Mouse (Mus musculus) heart, postnatal 0 days (tissue): ENCODE data around the gene Pdpn. TPM values are rescaled to one million over a fixed set of nuclear protein-coding genes. Genes with fewer than 3 reads are reported as not detected.
A peak's percentile ranks its signal among the peaks of the same experiment; 100 is the strongest.

Experiments
- ATAC-seq: fragments of 200-750 bp; cut with Nextera tagmentation; 2 replicates; pipeline ENCODE4 v1.8.0; 2017; ENCODE audit warnings: low read depth, moderate number of reproducible peaks, moderate library complexity; ENCODE audit not compliant: insufficient read depth
- DNase-seq: peaks from one replicate; pipeline ENCODE4 v3.0.0-alpha.2; 2016; ENCODE audit warnings: low spot score
- H3K27ac ChIP-seq: fragments of 300-500 bp; sonication (generic); 2 replicates; pipeline ENCODE4 v1.5.1; 2014; ENCODE audit warnings: low read depth, mild to moderate bottlenecking
- H3K27me3 ChIP-seq: fragments of 300-500 bp; sonication (generic); 2 replicates; pipeline ENCODE4 v1.6.1; 2014; ENCODE audit warnings: low read length, mixed read lengths; ENCODE audit not compliant: control insufficient read depth, insufficient read depth
- H3K36me3 ChIP-seq: fragments of 300-500 bp; sonication (generic); replicated peaks from 2 replicates; pipeline ENCODE4 v1.6.1; 2014; ENCODE audit warnings: low read length, mixed read lengths; ENCODE audit not compliant: control insufficient read depth, insufficient read depth
- H3K4me1 ChIP-seq: fragments of 300-500 bp; sonication (generic); 2 replicates; pipeline ENCODE4 v1.6.1; 2014; ENCODE audit warnings: antibody characterized with exemption; ENCODE audit not compliant: control insufficient read depth, insufficient read depth
- H3K4me2 ChIP-seq: fragments of 300-500 bp; sonication (generic); 2 replicates; pipeline ENCODE4 v1.6.1; 2014; ENCODE audit warnings: low read depth, mild to moderate bottlenecking, low read length, moderate library complexity
- H3K4me3 ChIP-seq: fragments of 300-500 bp; sonication (generic); 2 replicates; pipeline ENCODE4 v1.5.1; 2014; ENCODE audit warnings: low read depth, low read length
- H3K9ac ChIP-seq: fragments of 300-500 bp; sonication (generic); replicated peaks from 2 replicates; pipeline ENCODE4 v1.6.1; 2014; ENCODE audit warnings: low read depth, low read length, mixed read lengths
- H3K9me3 ChIP-seq: fragments of 300-500 bp; sonication (generic); replicated peaks from 2 replicates; pipeline ENCODE4 v1.6.1; 2016; ENCODE audit warnings: low read length; ENCODE audit not compliant: control insufficient read depth
- CTCF ChIP-seq: IDR thresholded peaks from 2 replicates; pipeline ENCODE4 v1.5.1; 2016; ENCODE audit warnings: antibody characterized with exemption, control low read depth, low read depth
- EP300 ChIP-seq: IDR thresholded peaks from 2 replicates; pipeline ENCODE4 v1.6.1; 2016; ENCODE audit warnings: antibody characterized with exemption, low read depth
- whole genome bisulfite sequencing: fragments of 180-500 bp; shearing (Covaris S2); extraction: QIAGEN DNeasy Blood & Tissue Kit; methylation state at CpG from one replicate; pipeline ENCODE4 v1.1.7; 2014; 5-methylcytosine and 5-hydroxymethylcytosine counted together
- polyA plus RNA-seq: library from polyadenylated mRNA; unstranded; fragments of >200 nt; fragmentation: Nextera tagmentation; extraction: Ambion mirVana; gene quantifications from 2 replicates; pipeline ENCODE4 v1.2.1, GENCODE M21; 2015
- total RNA-seq: library from RNA; depleted of rRNA; stranded (reverse); fragments of >200 nt; gene quantifications from 2 replicates; pipeline ENCODE4 v1.2.3, GENCODE M21; 2014; ENCODE audit warnings: low replicate concordance

Gene Pdpn
- total and polyA plus RNA-seq, 2 experiments from 2014 or later = 6.8 to 13.6 TPM

- H3K36me3 ChIP-seq = no peaks in the 10 kb centered on the region
- no peak overlapping the region for H3K4me2 ChIP-seq
- no peak for TF ChIP-seq EP300
- TF ChIP-seq CTCF = no peak
- no peak overlapping the region for H3K4me3 ChIP-seq
- no peaks in the 10 kb centered on the region for H3K9me3 ChIP-seq
- WGBS = 65% methylated on average over 2 of the region's 2 CpGs
- H3K27ac ChIP-seq = no peak overlapping the region
- no peaks in the 10 kb centered on the region for H3K4me1 ChIP-seq
- ATAC-seq (no peak), DNase-seq (no peak)
- no peaks in the 10 kb centered on the region for H3K27me3 ChIP-seq
- no peak overlapping the region for H3K9ac ChIP-seq
These were observed 36.7 kb upstream of the Pdpn start for GRCm38 (mm10) chr4:143336096-143336495.

- DNase-seq = no peak
- TF ChIP-seq CTCF = no peak
- no peak for TF ChIP-seq EP300
- H3K27me3 ChIP-seq = no peaks in the 10 kb centered on the region
These were observed 35.6 kb upstream of the Pdpn start for GRCm38 (mm10) chr4:143334995-143335394.

GRCm38 (mm10) chr4:143334145-143334544 lies 34.8 kb upstream of the Pdpn start:
- no peak for TF ChIP-seq CTCF
- no peak for TF ChIP-seq EP300
- H3K27ac ChIP-seq = no peak overlapping the region
- H3K4me1 ChIP-seq = no peaks in the 10 kb centered on the region
- no peaks in the 10 kb centered on the region for H3K27me3 ChIP-seq
- no peak overlapping the region for H3K4me3 ChIP-seq
- DNase-seq = no peak
- whole genome bisulfite sequencing = 34% methylated on average over 5 of the region's 5 CpGs
- ATAC-seq = no peak
- H3K36me3 ChIP-seq = no peaks in the 10 kb centered on the region
- H3K4me2 ChIP-seq = no peak overlapping the region
- H3K9me3 ChIP-seq = no peaks in the 10 kb centered on the region
- H3K9ac ChIP-seq = no peak overlapping the region

More at GRCm38 (mm10) chr4:143334995-143335394, 35.6 kb upstream of the Pdpn start:
- no peaks in the 10 kb centered on the region for H3K9me3 ChIP-seq
- H3K36me3 ChIP-seq = no peaks in the 10 kb centered on the region
- no peak overlapping the region for H3K4me3 ChIP-seq
- no peaks in the 10 kb centered on the region for H3K4me1 ChIP-seq
- no peak overlapping the region for H3K27ac ChIP-seq
- no peak for ATAC-seq
- no peak overlapping the region; the same call in 1 of the 2 replicates for H3K4me2 ChIP-seq
- no peak overlapping the region for H3K9ac ChIP-seq
- 50% methylated on average over 17 of the region's 17 CpGs for WGBS

- no peak overlapping the region for H3K4me3 ChIP-seq
- H3K4me1 ChIP-seq = no peaks in the 10 kb centered on the region
- DNase-seq = no peak
- H3K36me3 ChIP-seq = no peaks in the 10 kb centered on the region
- H3K27me3 ChIP-seq = no peaks in the 10 kb centered on the region
- no peaks in the 10 kb centered on the region for H3K9me3 ChIP-seq
- TF ChIP-seq EP300 (no peak), CTCF (no peak)
- H3K27ac ChIP-seq = no peak overlapping the region
- H3K4me2 ChIP-seq = no peak overlapping the region
- ATAC-seq = no peak
- 74% methylated on average over 1 of the region's 1 CpGs for WGBS
- H3K9ac ChIP-seq = no peak overlapping the region
These were observed 32.4 kb upstream of the Pdpn start for GRCm38 (mm10) chr4:143331787-143332186.

GRCm38 (mm10) chr4:143330566-143330965 lies 31.2 kb upstream of the Pdpn start:
- no peak for TF ChIP-seq CTCF
- no peak for TF ChIP-seq EP300
- H3K9ac ChIP-seq = no peak overlapping the region
- WGBS = 18% methylated on average over 9 of the region's 9 CpGs
- DNase-seq (no peak), ATAC-seq (no peak)
- no peaks in the 10 kb centered on the region for H3K36me3 ChIP-seq
- no peak overlapping the region for H3K4me3 ChIP-seq
- no peaks in the 10 kb centered on the region for H3K4me1 ChIP-seq
- H3K9me3 ChIP-seq = no peaks in the 10 kb centered on the region
- H3K27me3 ChIP-seq = no peaks in the 10 kb centered on the region
- H3K27ac ChIP-seq = no peak overlapping the region
- H3K4me2 ChIP-seq = no peak overlapping the region

GRCm38 (mm10) chr4:143325625-143325941 lies 26.2 kb upstream of the Pdpn start:
- Histone ChIP-seq H3K36me3 (no peaks in the 10 kb centered on the region), H3K4me3 (peak overlapping the region; percentile 40), H3K4me2 (peak overlapping the region; percentile 61), H3K9ac (no peak overlapping the region), H3K4me1 (no peaks in the 10 kb centered on the region), H3K27me3 (no peaks in the 10 kb centered on the region), H3K9me3 (no peaks in the 10 kb centered on the region), H3K27ac (no peak overlapping the region)
- ATAC-seq (no peak; the same call in 1 of the 2 replicates), DNase-seq (peak; percentile 35)
- TF ChIP-seq CTCF (peak; percentile 88), EP300 (no peak)
- WGBS = 2% methylated on average over 10 of the region's 10 CpGs
